In genomic region chr6:86955741-86956140, GRCm38 (mm10) we compare ENCODE assay signal across 10 mouse cellular contexts. TPM values are rescaled to one million over a fixed set of nuclear protein-coding genes. Genes with fewer than 3 reads are reported as not detected.
DNase-seq lines count a peak whose midpoint lies in the region; ATAC-seq lines count a peak whose summit lies in the region.
"Had no signal": no experiment of that assay in that cellular context is flagged by ENCODE, and none has a peak within 500 bp of the region (broad histone marks: within the 10 kb centered on the region; RNA-seq: fewer than 3 reads in every experiment).

No protein-coding gene starts in this region.

- no peak for DNase-seq in frontal cortex, postnatal 25 days (ENCODE audit: low spot score in 2 of 2)
- peak; percentile 39 for DNase-seq in cerebellum, adult 11-12 months
- peak; percentile 43 to 75 for DNase-seq in layer of hippocampus, adult 18-20 months (ENCODE audit: low spot score in 2 of 2)
- peak; percentile 40 to 74 for DNase-seq in left cerebral cortex, postnatal 14 days (ENCODE audit: low spot score in 2 of 2)
- no peak for DNase-seq in spleen, postnatal 36 days (ENCODE audit: low spot score in 2 of 2)
- DNase-seq in urinary bladder, adult 2 months (ENCODE audit: low spot score) = no peak
- DNase-seq in adrenal gland, postnatal 25 days = no peak
- DNase-seq: adrenal gland, adult 2 months; lung, postnatal 10 days had no signal

- ATAC-seq in frontal cortex, adult (ENCODE audit: low TSS enrichment) = peak; percentile 90

- intact Hi-C loops in left cerebral cortex, postnatal 14 days (cut with DNase I) = no loop called here

RNA-seq across cellular contexts. Expression of gene Nfu1, which starts 53.3 kb away (rescaled TPM):
- 10 to 100 TPM; 58.4 to 61.1 TPM for total RNA-seq in layer of hippocampus, adult 18-20 months (2021)
- total RNA-seq in left cerebral cortex, postnatal 14 days (2021) = 10 to 100 TPM; 58.5 to 61.5 TPM
- polyA plus RNA-seq in urinary bladder, adult 2 months (2012; rRNA removed) = 94.2 and 118 TPM in 2 replicates
- 74.2 and 76.8 TPM in 2 replicates for total RNA-seq in adrenal gland, postnatal 25 days (2021)

Comparison
In these comparisons a context has a peak if more than half of its experiments do, and no peak if none do; other contexts are left out.
1. DNase-seq: peak in cerebellum, adult 11-12 months (single experiment), layer of hippocampus, adult 18-20 months (2 of 2) and left cerebral cortex, postnatal 14 days (2 of 2); none in frontal cortex, postnatal 25 days (0 of 2), spleen, postnatal 36 days (0 of 2), urinary bladder, adult 2 months (single experiment) and adrenal gland, postnatal 25 days (single experiment).